7 mouse cellular contexts compared by ENCODE assay signal in the genomic region with DNA sequence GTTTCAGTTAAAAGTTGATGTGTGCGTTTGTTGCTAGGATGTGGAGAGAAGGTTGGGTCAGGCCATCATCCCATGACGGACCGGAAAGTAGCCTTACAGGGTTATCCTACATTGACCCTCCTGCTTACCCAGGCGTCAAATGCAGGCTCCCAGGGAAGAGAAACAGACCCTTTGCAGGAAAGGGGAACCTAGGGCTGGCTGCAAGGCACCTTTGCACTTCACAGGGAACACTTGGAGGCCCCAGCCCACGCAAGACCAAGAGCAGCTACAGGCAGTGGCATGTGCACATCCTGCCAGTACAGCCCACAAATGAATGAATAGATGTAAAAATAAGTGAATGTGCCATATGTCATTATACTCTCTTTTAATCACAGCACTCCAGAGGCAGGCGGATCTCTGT. TPM values are rescaled to one million over a fixed set of nuclear protein-coding genes. Genes with fewer than 3 reads are reported as not detected.
A peak's percentile ranks its signal among the peaks of the same experiment; 100 is the strongest.
DNase-seq lines count a peak whose midpoint lies in the region; ATAC-seq and TF ChIP-seq lines count a peak whose summit lies in the region.

No protein-coding gene starts in this region.

- WGBS in lung, embryonic 14.5 days, result 13% methylated on average over 6 of the region's 6 CpGs
- WGBS in embryonic facial prominence, embryonic 11.5 days, result 16% methylated on average over 6 of the region's 6 CpGs
- 12% methylated on average over 6 of the region's 6 CpGs for WGBS in midbrain, postnatal 0 days

- no peaks in the 10 kb centered on the region for H3K9me3 ChIP-seq in lung, embryonic 14.5 days (ENCODE audit: low read depth, low read length)
- H3K9me3 ChIP-seq in embryonic facial prominence, embryonic 11.5 days (replicated peaks; ENCODE audit: control insufficient read depth, low read length), result no peaks in the 10 kb centered on the region
- H3K9me3 ChIP-seq in midbrain, postnatal 0 days (ENCODE audit: low read length), result no peaks in the 10 kb centered on the region

- H3K27ac ChIP-seq in lung, embryonic 14.5 days (ENCODE audit: low read depth), result peak overlapping the region; percentile 60; the same call in 1 of the 2 replicates
- no peak overlapping the region for H3K27ac ChIP-seq in embryonic facial prominence, embryonic 11.5 days (replicated peaks; ENCODE audit: low read depth, low read length)
- H3K27ac ChIP-seq in midbrain, postnatal 0 days (ENCODE audit: low read depth, low read length), result peak overlapping the region; percentile 73; the same call in 1 of the 2 replicates

- peak overlapping the region; percentile 79 for H3K4me3 ChIP-seq in lung, embryonic 14.5 days (ENCODE audit: low read depth, low read length)
- H3K4me3 ChIP-seq in embryonic facial prominence, embryonic 11.5 days (ENCODE audit: low read depth, low read length), result peak overlapping the region; percentile 64
- H3K4me3 ChIP-seq in midbrain, postnatal 0 days (ENCODE audit: low read depth, low read length), result peak overlapping the region; percentile 82

- no peaks in the 10 kb centered on the region for H3K27me3 ChIP-seq in lung, embryonic 14.5 days (ENCODE audit: insufficient read depth, low read length)
- H3K27me3 ChIP-seq in embryonic facial prominence, embryonic 11.5 days (ENCODE audit: control insufficient read depth, insufficient read depth, low read length), result no peaks in the 10 kb centered on the region
- no peaks in the 10 kb centered on the region for H3K27me3 ChIP-seq in midbrain, postnatal 0 days (ENCODE audit: insufficient read depth, low read length)

- no peak for DNase-seq in lung, embryonic 14.5 days
- DNase-seq in lung, postnatal 36 days, result no peak
- DNase-seq in embryonic facial prominence, embryonic 11.5 days (ENCODE audit: low spot score), result no peak
- DNase-seq in midbrain, postnatal 0 days (ENCODE audit: low spot score), result no peak
- no peak for DNase-seq in adipocyte (ENCODE audit: low spot score)
- no peak for DNase-seq in spleen, adult 12 weeks (ENCODE audit: low spot score)

- H3K4me1 ChIP-seq in lung, embryonic 14.5 days (ENCODE audit: insufficient read depth), result peaks cover 17% of the 10 kb centered on the region
- peaks cover 3% of the 10 kb centered on the region; the same call in 1 of the 2 replicates for H3K4me1 ChIP-seq in embryonic facial prominence, embryonic 11.5 days (ENCODE audit: control insufficient read depth, insufficient read depth, low read length)
- H3K4me1 ChIP-seq in midbrain, postnatal 0 days (ENCODE audit: insufficient read depth, low read length), result peaks cover 9% of the 10 kb centered on the region; the same call in 1 of the 2 replicates

- TF ChIP-seq CTCF in lung, embryonic 14.5 days (IDR thresholded peaks at IDR 0.05; ENCODE audit: low read depth), result no peak
- TF ChIP-seq CTCF in midbrain, postnatal 0 days (IDR thresholded peaks at IDR 0.05), result no peak

- ATAC-seq in lung, embryonic 14.5 days (ENCODE audit: insufficient read depth), result peak; percentile 3; the same call in 1 of the 2 replicates
- no peak for ATAC-seq in embryonic facial prominence, embryonic 11.5 days (replicated peaks; ENCODE audit: insufficient number of reproducible peaks, low FRiP score, low TSS enrichment, low read depth)
- ATAC-seq in inflammation-experienced regulatory T-cells, adult 6 months, result peak; percentile 16
- no peak for ATAC-seq in midbrain, postnatal 0 days (ENCODE audit: low FRiP score)

- H3K9ac ChIP-seq in lung, embryonic 14.5 days, result peak overlapping the region; percentile 86
- peak overlapping the region; percentile 77 for H3K9ac ChIP-seq in embryonic facial prominence, embryonic 11.5 days (replicated peaks; ENCODE audit: low read length)
- H3K9ac ChIP-seq in midbrain, postnatal 0 days (replicated peaks; ENCODE audit: low read length, poor library complexity, severe bottlenecking), result peak overlapping the region; percentile 73

- H3K36me3 ChIP-seq in lung, embryonic 14.5 days (ENCODE audit: insufficient read depth), result peaks cover 15% of the 10 kb centered on the region; the same call in 1 of the 2 replicates
- no peaks in the 10 kb centered on the region for H3K36me3 ChIP-seq in embryonic facial prominence, embryonic 11.5 days (replicated peaks; ENCODE audit: control insufficient read depth, insufficient read depth, low read depth, low read length)
- peaks cover 14% of the 10 kb centered on the region for H3K36me3 ChIP-seq in midbrain, postnatal 0 days (ENCODE audit: insufficient read depth, low read length)

- H3K4me2 ChIP-seq in lung, embryonic 14.5 days, result peak overlapping the region; percentile 80
- peak overlapping the region; percentile 93 for H3K4me2 ChIP-seq in embryonic facial prominence, embryonic 11.5 days (ENCODE audit: low read depth, low read length)
- peak overlapping the region; percentile 94 for H3K4me2 ChIP-seq in midbrain, postnatal 0 days (ENCODE audit: low read depth, low read length, poor library complexity, severe bottlenecking)

RNA-seq across cellular contexts. Expression of gene Nacc2, which starts 17.9 kb away (rescaled TPM):
- polyA plus RNA-seq in lung, embryonic 14.5 days (2014; fragmentation: Nextera tagmentation; extraction: Ambion mirVana), result 8.6 and 9.4 TPM in 2 replicates
- polyA plus RNA-seq in embryonic facial prominence, embryonic 11.5 days (2014; fragmentation: Nextera tagmentation; extraction: Ambion mirVana), result 2.7 and 3.6 TPM in 2 replicates
- under 1 TPM; 0.47 to 0.78 (median 0.57) TPM for polyA plus RNA-seq in inflammation-experienced regulatory T-cells, adult 6 months (2017; shearing (Covaris generic))
- 35.2 and 40.7 TPM in 2 replicates for total RNA-seq in midbrain, postnatal 0 days (2014; rRNA removed)
- 21.4 and 23.9 TPM in 2 replicates for polyA plus RNA-seq in midbrain, postnatal 0 days (2015; fragmentation: Nextera tagmentation; extraction: Ambion mirVana)

Comparison
In these comparisons a context has a peak if more than half of its experiments do, and no peak if none do; other contexts are left out.
1. ATAC-seq: peak in lung, embryonic 14.5 days (single experiment) and inflammation-experienced regulatory T-cells, adult 6 months (single experiment); none in embryonic facial prominence, embryonic 11.5 days (single experiment) and midbrain, postnatal 0 days (single experiment).
2. Peak in every context shown above with its lines, with median percentiles within 50 percentile points of each other: H3K4me2 ChIP-seq, H3K4me3 ChIP-seq and H3K9ac ChIP-seq.